Comparison of ENCODE assay signal across 15 mouse cellular contexts in the genomic region with DNA sequence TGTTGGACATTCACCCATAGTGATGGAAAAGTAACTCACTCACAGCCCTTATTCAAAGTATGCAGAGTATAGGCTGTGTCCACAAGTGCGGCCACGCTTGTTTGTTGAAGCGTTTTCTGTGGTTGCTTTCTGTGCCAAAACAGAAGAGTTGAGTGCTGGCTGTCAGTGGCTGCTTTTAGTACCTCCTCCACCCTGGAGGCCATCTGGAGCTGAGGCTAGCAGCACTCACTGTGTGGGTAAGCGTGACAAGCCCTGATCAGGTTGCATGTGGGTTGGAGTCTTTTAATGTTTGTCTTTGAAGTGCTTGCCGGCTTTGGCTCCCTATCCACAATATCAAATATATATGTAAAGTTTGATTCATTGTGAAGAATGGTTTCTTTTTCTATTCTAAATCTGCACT.
A peak's percentile ranks its signal among the peaks of the same experiment; 100 is the strongest.
DNase-seq lines count a peak whose midpoint lies in the region; ATAC-seq and TF ChIP-seq lines count a peak whose summit lies in the region.
"Had no signal": no experiment of that assay in that cellular context is flagged by ENCODE, and none has a peak within 500 bp of the region (broad histone marks: within the 10 kb centered on the region; RNA-seq: fewer than 3 reads in every experiment).

No protein-coding gene starts in this region.

- no peak overlapping the region for H3K4me2 ChIP-seq in embryonic facial prominence, embryonic 11.5 days (ENCODE audit: low read depth, low read length)
- H3K4me2 ChIP-seq in limb, embryonic 14.5 days (replicated peaks; ENCODE audit: low read depth, low read length, severe bottlenecking) = no peak overlapping the region
- H3K4me2 ChIP-seq: liver, embryonic 13.5 days; neural tube, embryonic 13.5 days had no signal

- no peaks in the 10 kb centered on the region for H3K36me3 ChIP-seq in embryonic facial prominence, embryonic 11.5 days (replicated peaks; ENCODE audit: control insufficient read depth, insufficient read depth, low read depth, low read length)
- H3K36me3 ChIP-seq in embryonic facial prominence, embryonic 10.5 days (replicated peaks) = no peaks in the 10 kb centered on the region
- no peaks in the 10 kb centered on the region for H3K36me3 ChIP-seq in limb, embryonic 14.5 days (ENCODE audit: control insufficient read depth, insufficient read depth, low read length)
- H3K36me3 ChIP-seq: liver, embryonic 13.5 days; midbrain, embryonic 10.5 days; neural tube, embryonic 13.5 days had no signal

- TF ChIP-seq POLR2A in limb, embryonic 14.5 days (IDR thresholded peaks at IDR 0.05; ENCODE audit: borderline replicate concordance, extremely low read depth, insufficient read depth, insufficient read length) = no peak

- H3K4me3 ChIP-seq in embryonic facial prominence, embryonic 11.5 days (ENCODE audit: low read depth, low read length) = no peak overlapping the region
- no peak overlapping the region for H3K4me3 ChIP-seq in embryonic facial prominence, embryonic 10.5 days
- no peak overlapping the region for H3K4me3 ChIP-seq in limb, embryonic 14.5 days (replicated peaks; ENCODE audit: low read length)
- H3K4me3 ChIP-seq: liver, embryonic 13.5 days; midbrain, embryonic 10.5 days; neural tube, embryonic 13.5 days had no signal

- ATAC-seq in embryonic facial prominence, embryonic 11.5 days (replicated peaks; ENCODE audit: insufficient number of reproducible peaks, low FRiP score, low TSS enrichment, low read depth) = no peak
- ATAC-seq in limb, embryonic 14.5 days (ENCODE audit: low FRiP score, low read depth) = no peak
- no peak for ATAC-seq in CD4-positive, CD25-positive, alpha-beta regulatory T cell, adult 4 months

- peak; percentile 9 for DNase-seq in embryonic facial prominence, embryonic 11.5 days (ENCODE audit: low spot score)
- no peak for DNase-seq in embryonic facial prominence, embryonic 10.5 days (ENCODE audit: low spot score)
- DNase-seq in brain, adult 2 months (ENCODE audit: low read depth, low spot score) = peak; percentile 91
- peak; percentile 56 to 77 for DNase-seq in layer of hippocampus, adult 8-10 months (ENCODE audit: low spot score in 2 of 2)
- DNase-seq in limb, embryonic 14.5 days (ENCODE audit: low spot score) = peak; percentile 38
- DNase-seq in T-cell, adult 2 months (ENCODE audit: low spot score) = no peak
- DNase-seq in urinary bladder, postnatal 25 days (ENCODE audit: low spot score) = no peak
- DNase-seq: B cell, adult 2 months; cerebellum, adult 2 months; kidney, adult 11 months; liver, embryonic 13.5 days; thymus, postnatal 36 days had no signal

- no peak overlapping the region for H3K9ac ChIP-seq in embryonic facial prominence, embryonic 11.5 days (replicated peaks; ENCODE audit: low read length)
- H3K9ac ChIP-seq in limb, embryonic 14.5 days (ENCODE audit: low read depth, low read length, severe bottlenecking) = no peak overlapping the region
- H3K9ac ChIP-seq: liver, embryonic 13.5 days; neural tube, embryonic 13.5 days had no signal

- no peaks in the 10 kb centered on the region for H3K4me1 ChIP-seq in embryonic facial prominence, embryonic 11.5 days (ENCODE audit: control insufficient read depth, insufficient read depth, low read length)
- no peaks in the 10 kb centered on the region for H3K4me1 ChIP-seq in embryonic facial prominence, embryonic 10.5 days
- H3K4me1 ChIP-seq in limb, embryonic 14.5 days (ENCODE audit: control insufficient read depth, insufficient read depth, low read length) = no peaks in the 10 kb centered on the region
- H3K4me1 ChIP-seq: liver, embryonic 13.5 days; midbrain, embryonic 10.5 days; neural tube, embryonic 13.5 days had no signal

- no peaks in the 10 kb centered on the region for H3K9me3 ChIP-seq in embryonic facial prominence, embryonic 11.5 days (replicated peaks; ENCODE audit: control insufficient read depth, low read length)
- H3K9me3 ChIP-seq in embryonic facial prominence, embryonic 10.5 days = no peaks in the 10 kb centered on the region
- H3K9me3 ChIP-seq in limb, embryonic 14.5 days (ENCODE audit: control insufficient read depth, low read length) = no peaks in the 10 kb centered on the region
- H3K9me3 ChIP-seq: liver, embryonic 13.5 days had no signal

- 58% methylated on average over 5 of the region's 5 CpGs for WGBS in embryonic facial prominence, embryonic 11.5 days
- WGBS in embryonic facial prominence, embryonic 10.5 days = 70% methylated on average over 5 of the region's 5 CpGs
- 43% methylated on average over 5 of the region's 5 CpGs for WGBS in limb, embryonic 14.5 days

- no peaks in the 10 kb centered on the region for H3K27me3 ChIP-seq in embryonic facial prominence, embryonic 11.5 days (ENCODE audit: control insufficient read depth, insufficient read depth, low read length)
- H3K27me3 ChIP-seq in embryonic facial prominence, embryonic 10.5 days (replicated peaks; ENCODE audit: low read depth, poor library complexity, severe bottlenecking) = no peaks in the 10 kb centered on the region
- H3K27me3 ChIP-seq in limb, embryonic 14.5 days (ENCODE audit: control insufficient read depth, insufficient read depth, low read length) = no peaks in the 10 kb centered on the region
- H3K27me3 ChIP-seq: liver, embryonic 13.5 days; neural tube, embryonic 13.5 days had no signal

- no peak overlapping the region for H3K27ac ChIP-seq in embryonic facial prominence, embryonic 11.5 days (replicated peaks; ENCODE audit: low read depth, low read length)
- no peak overlapping the region for H3K27ac ChIP-seq in embryonic facial prominence, embryonic 10.5 days (replicated peaks)
- H3K27ac ChIP-seq in limb, embryonic 14.5 days (replicated peaks; ENCODE audit: low read depth, low read length) = no peak overlapping the region
- H3K27ac ChIP-seq: liver, embryonic 13.5 days; midbrain, embryonic 10.5 days; neural tube, embryonic 13.5 days had no signal

Comparison
In these comparisons a context has a peak if more than half of its experiments do, and no peak if none do; other contexts are left out.
1. DNase-seq: peak in embryonic facial prominence, embryonic 11.5 days (single experiment), brain, adult 2 months (single experiment), layer of hippocampus, adult 8-10 months (2 of 2) and limb, embryonic 14.5 days (single experiment); none in embryonic facial prominence, embryonic 10.5 days (single experiment), T-cell, adult 2 months (single experiment) and urinary bladder, postnatal 25 days (single experiment).